Mouse (Mus musculus) A20 (cell line): ENCODE results near the gene Tbc1d4.

Experiments used
- DNase-seq: peaks from one replicate; pipeline ENCODE4 v3.0.0-alpha.2; 2011; ENCODE audit warnings: low read depth, low spot score

Gene Tbc1d4

DNA sequence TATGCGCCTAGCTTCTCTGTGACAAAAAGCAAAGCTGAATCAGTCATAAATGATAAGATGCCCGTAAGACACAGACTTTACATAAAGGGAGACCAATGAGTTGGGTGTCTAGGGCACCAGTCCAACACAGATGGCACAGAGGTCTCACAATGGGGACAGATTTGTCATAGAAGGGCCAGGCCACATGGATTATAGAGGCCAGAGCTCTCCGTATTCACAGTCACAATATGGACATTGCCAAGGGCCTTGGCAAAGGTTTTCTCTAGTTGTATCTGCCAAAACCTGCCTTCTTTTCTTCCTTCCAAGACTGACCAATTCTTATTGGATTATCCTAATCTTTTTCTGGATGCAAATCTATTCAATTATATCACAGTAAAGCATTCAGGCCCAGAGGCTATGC is 171.1 kb downstream of the Tbc1d4 start:
- no peak for DNase-seq

DNA sequence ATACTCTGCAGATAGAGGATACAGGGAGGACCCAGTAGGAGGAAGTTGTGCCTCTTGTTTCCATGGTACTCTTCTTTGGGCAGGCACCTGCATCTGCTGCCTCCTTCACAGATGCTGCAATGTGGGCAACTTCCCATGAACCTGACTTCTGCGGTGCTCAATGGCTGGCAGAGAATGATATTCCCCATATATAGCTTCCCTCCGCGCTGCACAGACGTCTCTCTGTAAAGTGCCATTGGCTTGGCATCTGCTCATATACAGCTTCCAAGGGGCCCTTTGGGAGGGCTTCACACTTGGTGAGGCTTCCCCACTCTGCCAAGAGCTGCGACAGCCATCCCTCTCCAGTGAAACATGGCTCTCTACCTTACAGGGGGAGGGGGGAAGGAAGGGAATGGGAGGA is 178.5 kb downstream of the Tbc1d4 start:
- no peak for DNase-seq

DNA sequence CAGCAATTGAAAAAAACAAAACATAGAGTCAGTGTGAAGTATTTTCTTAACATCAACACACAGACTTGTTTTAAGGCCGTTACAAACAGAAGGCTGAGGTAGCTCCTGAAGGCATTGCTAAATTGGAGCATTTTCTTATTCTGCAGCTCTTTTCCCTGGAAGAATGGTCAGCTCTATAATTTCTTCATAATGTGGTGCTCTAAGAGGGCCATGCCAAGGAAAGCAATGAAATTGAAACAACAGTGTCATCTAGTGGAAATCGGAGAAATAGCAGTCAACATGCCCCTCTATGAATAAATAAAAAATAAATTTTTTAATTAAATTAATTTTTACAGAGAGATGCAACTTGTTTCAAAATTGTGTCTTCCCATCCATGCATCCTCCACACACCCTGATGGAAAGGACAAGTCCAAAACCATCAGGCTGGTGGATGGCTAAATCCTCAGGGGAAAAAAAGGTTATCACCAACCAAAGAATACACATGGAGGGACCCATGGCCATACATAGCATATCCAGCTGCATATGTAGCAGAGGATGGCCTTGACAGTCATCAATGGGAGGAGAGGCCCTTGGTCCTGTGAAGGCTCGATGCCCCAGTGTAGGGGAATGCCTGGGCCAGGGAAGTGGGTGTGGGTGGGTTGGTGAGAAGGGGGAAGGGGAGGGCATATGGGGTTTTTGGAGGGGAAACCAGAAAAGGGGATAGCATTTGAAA is 180.0 kb downstream of the Tbc1d4 start:
- peak; percentile 49 for DNase-seq

GRCm38 (mm10) chr14:101417679-101418078 is 191.3 kb downstream of the Tbc1d4 start:
- DNase-seq: no peak
